Mouse (Mus musculus): Measurements from ENCODE around the gene Aars.

DNA sequence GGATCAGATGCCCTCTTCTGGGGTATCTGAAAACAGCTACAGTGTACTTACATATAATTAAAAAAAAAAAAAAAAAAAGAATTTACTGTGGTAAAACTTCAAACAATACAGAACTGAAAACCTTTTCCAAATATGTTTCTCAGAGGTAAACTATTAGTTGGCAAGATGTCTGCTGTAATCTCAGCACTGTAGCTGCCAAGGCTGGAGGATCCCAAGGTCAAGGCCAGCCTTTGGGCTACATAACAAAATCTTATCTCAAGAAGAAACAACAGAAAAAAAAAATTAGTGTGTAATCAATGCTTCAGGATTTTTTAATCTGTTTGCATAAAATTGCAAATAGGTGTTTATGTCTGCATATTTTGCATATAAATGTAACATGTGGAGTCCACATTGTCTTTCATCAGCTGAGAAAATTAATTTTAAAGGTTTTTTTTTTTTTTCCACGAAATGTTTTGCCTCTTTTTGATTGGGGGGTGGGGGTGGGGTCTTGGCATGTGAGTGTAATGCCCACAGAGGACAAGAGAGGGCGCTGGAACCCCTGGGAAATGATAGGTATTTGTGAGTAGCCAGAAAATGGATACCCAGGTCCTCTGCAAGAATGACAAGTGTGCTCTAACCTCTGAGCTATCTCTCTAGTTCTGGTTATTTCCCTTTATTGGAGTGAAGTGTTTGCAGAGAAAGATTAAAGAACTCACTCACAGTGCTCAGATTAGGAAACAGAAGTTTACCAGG, 11.2 kb downstream of the Aars start:
- TF ChIP-seq TAL1 (IDR thresholded peaks at IDR 0.05; ENCODE audit: low read length) = no peak
- TF ChIP-seq GATA1 (IDR thresholded peaks at IDR 0.05; ENCODE audit: low read length) = no peak

Data from erythroblast, embryonic 14.5 days (primary cell).